Mouse (Mus musculus) cerebellum, adult 2 months (tissue): ENCODE results near the gene Eif4h.

ENCODE experiments used
- CTCF ChIP-seq: fragments of 200-500 bp; IDR thresholded peaks from 2 replicates; pipeline ENCODE4 v1.5.1; 2011; ENCODE audit warnings: low read depth, mild to moderate bottlenecking, control low read depth, low read length, moderate library complexity, borderline replicate concordance; ENCODE audit not compliant: insufficient read depth
- POLR2A ChIP-seq: fragments of 200-500 bp; IDR thresholded peaks from 2 replicates; pipeline ENCODE4 v1.6.1; 2011; ENCODE audit warnings: low read length, control low read depth, borderline replicate concordance; ENCODE audit not compliant: insufficient read depth

DNA sequence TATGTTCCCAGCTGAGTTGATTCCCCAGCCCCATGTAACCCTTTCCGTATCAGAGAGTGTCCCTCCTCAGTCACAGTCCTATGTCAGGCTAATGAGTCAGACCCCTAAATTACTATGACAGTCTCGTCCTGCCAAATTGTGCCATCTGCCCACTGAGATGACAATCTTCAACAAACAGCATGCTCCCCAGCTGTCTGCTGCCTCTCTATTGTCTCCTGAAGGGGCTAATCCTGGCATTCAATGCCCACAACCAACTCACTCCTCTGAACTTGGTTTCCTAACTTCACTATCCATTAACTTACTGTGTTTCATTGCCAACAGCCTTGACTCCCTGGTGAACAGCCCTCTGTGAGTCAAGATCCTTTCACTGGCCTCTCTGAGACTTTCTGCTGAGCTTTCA lies 45.1 kb upstream of the Eif4h start:
- TF ChIP-seq POLR2A (no peak), CTCF (no peak)
